Mouse (Mus musculus) olfactory bulb, adult 2 months (tissue): ENCODE data around the gene Ercc6l2.

Experiments
- CTCF ChIP-seq: fragments of 200-500 bp; IDR thresholded peaks from 2 replicates; pipeline ENCODE4 v1.5.1; 2012; ENCODE audit warnings: low read depth, mild to moderate bottlenecking, low read length, moderate library complexity; ENCODE audit not compliant: insufficient read depth
- POLR2A ChIP-seq: fragments of 200-500 bp; IDR thresholded peaks from 2 replicates; pipeline ENCODE4 v1.6.1; 2012; ENCODE audit warnings: mild to moderate bottlenecking, low read depth, low read length, moderate library complexity; ENCODE audit not compliant: insufficient read depth

DNA sequence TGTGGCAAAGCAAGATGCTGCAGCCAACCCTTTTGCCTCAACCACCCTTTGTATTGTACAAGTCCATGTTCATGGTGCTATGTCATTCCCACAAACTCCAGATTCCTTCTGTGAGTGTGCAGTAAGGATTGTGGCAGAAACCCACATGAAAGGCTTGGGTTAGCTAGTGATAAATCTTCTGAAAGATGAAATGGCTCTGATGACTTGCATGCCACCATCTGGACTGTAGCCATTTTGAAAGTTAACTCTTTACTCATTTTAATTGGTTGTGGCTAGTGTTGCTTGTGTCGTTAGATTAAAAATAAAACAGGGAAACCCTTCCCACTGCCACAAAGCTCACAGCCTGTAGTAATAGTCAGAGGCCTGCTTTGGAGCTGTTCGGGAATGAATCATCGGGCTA lies 44.0 kb upstream of the Ercc6l2 start:
- TF ChIP-seq CTCF (no peak), POLR2A (no peak)
